Mouse (Mus musculus): ENCODE results near the gene Slc23a4. TPM values are rescaled to one million over a fixed set of nuclear protein-coding genes. Genes with fewer than 3 reads are reported as not detected.

Slc23a4 gene
- polyA plus RNA-seq, 1 experiment from 2014 or later = 0.43 TPM

GRCm38 (mm10) chr6:34913341-34914040 lies 74.7 kb downstream of the Slc23a4 start:
- no peak overlapping the region for H3K4me2 ChIP-seq (replicated peaks; ENCODE audit: low read depth, low read length)
- H3K9me3 ChIP-seq (ENCODE audit: low read length) = no peaks in the 10 kb centered on the region
- TF ChIP-seq CTCF (IDR thresholded peaks at IDR 0.05) (no peak), EP300 (IDR thresholded peaks at IDR 0.05) (no peak)
- H3K4me1 ChIP-seq (ENCODE audit: insufficient read depth, low read depth, low read length) = peaks cover 8% of the 10 kb centered on the region; the same call in 1 of the 2 replicates
- H3K36me3 ChIP-seq (ENCODE audit: insufficient read depth, low read length) = no peaks in the 10 kb centered on the region
- no peaks in the 10 kb centered on the region for H3K27me3 ChIP-seq (replicated peaks; ENCODE audit: insufficient read depth, low read length)
- no peak overlapping the region for H3K9ac ChIP-seq (replicated peaks; ENCODE audit: low read depth)
- H3K4me3 ChIP-seq (ENCODE audit: low read depth, low read length) = no peak overlapping the region
- 87% methylated on average over 13 of the region's 13 CpGs for WGBS
- H3K27ac ChIP-seq (ENCODE audit: low read length) = no peak overlapping the region
- DNase-seq (ENCODE audit: low spot score) (no peak), ATAC-seq (no peak)

GRCm38 (mm10) chr6:34910371-34911219 lies 77.6 kb downstream of the Slc23a4 start, which contains the start of gene Wdr91:
TSS of gene Wdr91 (minus strand) at chr6:34910876.
- peak within 1 kb of the TSS; percentile 52 for H3K9ac ChIP-seq (replicated peaks; ENCODE audit: low read depth)
- H3K9me3 ChIP-seq (ENCODE audit: low read length) = no peaks in the 10 kb centered on the region
- H3K27ac ChIP-seq (ENCODE audit: low read length) = peak within 1 kb of the TSS; percentile 89
- H3K4me2 ChIP-seq (replicated peaks; ENCODE audit: low read depth, low read length) = peak within 1 kb of the TSS; percentile 72
- peaks cover 12% of the 10 kb centered on the region; the same call in 1 of the 2 replicates for H3K4me1 ChIP-seq (ENCODE audit: insufficient read depth, low read depth, low read length)
- H3K36me3 ChIP-seq (ENCODE audit: insufficient read depth, low read length) = peaks cover under 1% of the 10 kb centered on the region; the same call in 1 of the 2 replicates
- H3K27me3 ChIP-seq (replicated peaks; ENCODE audit: insufficient read depth, low read length) = no peaks in the 10 kb centered on the region
- DNase-seq (ENCODE audit: low spot score) (peak; percentile 95), ATAC-seq (peak; percentile 96)
- peak; percentile 49; the same call in 1 of the 2 replicates for TF ChIP-seq CTCF (IDR thresholded peaks at IDR 0.05)
- no peak for TF ChIP-seq EP300 (IDR thresholded peaks at IDR 0.05)
- H3K4me3 ChIP-seq (ENCODE audit: low read depth, low read length) = peak within 1 kb of the TSS; percentile 79
- under 1% methylated on average over 49 of the region's 64 CpGs for WGBS

- peak overlapping the region; percentile 89 for H3K27ac ChIP-seq (ENCODE audit: low read length)
- peak overlapping the region; percentile 79 for H3K4me3 ChIP-seq (ENCODE audit: low read depth, low read length)
Measured at GRCm38 (mm10) chr6:34909631-34910345, 78.4 kb downstream of the Slc23a4 start.

GRCm38 (mm10) chr6:34907696-34908260 lies 80.4 kb downstream of the Slc23a4 start:
- no peak overlapping the region for H3K27ac ChIP-seq (ENCODE audit: low read length)
- DNase-seq (ENCODE audit: low spot score) (no peak), ATAC-seq (no peak)
- peaks cover 7% of the 10 kb centered on the region; the same call in 1 of the 2 replicates for H3K36me3 ChIP-seq (ENCODE audit: insufficient read depth, low read length)
- H3K4me1 ChIP-seq (ENCODE audit: insufficient read depth, low read depth, low read length) = peaks cover 17% of the 10 kb centered on the region; the same call in 1 of the 2 replicates
- H3K4me3 ChIP-seq (ENCODE audit: low read depth, low read length) = no peak overlapping the region
- 75% methylated on average over 18 of the region's 18 CpGs for WGBS
- no peaks in the 10 kb centered on the region for H3K9me3 ChIP-seq (ENCODE audit: low read length)
- no peaks in the 10 kb centered on the region for H3K27me3 ChIP-seq (replicated peaks; ENCODE audit: insufficient read depth, low read length)
- H3K4me2 ChIP-seq (replicated peaks; ENCODE audit: low read depth, low read length) = no peak overlapping the region
- no peak overlapping the region for H3K9ac ChIP-seq (replicated peaks; ENCODE audit: low read depth)
- TF ChIP-seq CTCF (IDR thresholded peaks at IDR 0.05) = no peak
- TF ChIP-seq EP300 (IDR thresholded peaks at IDR 0.05) = no peak

More at GRCm38 (mm10) chr6:34909631-34910345, 78.4 kb downstream of the Slc23a4 start:
- H3K9ac ChIP-seq (replicated peaks; ENCODE audit: low read depth) = peak overlapping the region; percentile 52
- H3K4me2 ChIP-seq (replicated peaks; ENCODE audit: low read depth, low read length) = peak overlapping the region; percentile 72
- ATAC-seq = no peak
- no peaks in the 10 kb centered on the region for H3K9me3 ChIP-seq (ENCODE audit: low read length)
- TF ChIP-seq EP300 (IDR thresholded peaks at IDR 0.05) = no peak
- no peak for TF ChIP-seq CTCF (IDR thresholded peaks at IDR 0.05)
- no peaks in the 10 kb centered on the region for H3K27me3 ChIP-seq (replicated peaks; ENCODE audit: insufficient read depth, low read length)
- WGBS = 33% methylated on average over 8 of the region's 8 CpGs
- DNase-seq (ENCODE audit: low spot score) = peak; percentile 38
- peaks cover 17% of the 10 kb centered on the region; the same call in 1 of the 2 replicates for H3K4me1 ChIP-seq (ENCODE audit: insufficient read depth, low read depth, low read length)
- peaks cover 7% of the 10 kb centered on the region; the same call in 1 of the 2 replicates for H3K36me3 ChIP-seq (ENCODE audit: insufficient read depth, low read length)

GRCm38 (mm10) chr6:34907121-34907614 lies 81.0 kb downstream of the Slc23a4 start:
- no peaks in the 10 kb centered on the region for H3K27me3 ChIP-seq (replicated peaks; ENCODE audit: insufficient read depth, low read length)
- H3K9me3 ChIP-seq (ENCODE audit: low read length) = no peaks in the 10 kb centered on the region
- 0 out of 2 replicates have a peak overlapping the region, but pooled peaks have one; percentile 9 for H3K27ac ChIP-seq (ENCODE audit: low read length)
- WGBS = 63% methylated on average over 2 of the region's 2 CpGs
- H3K4me2 ChIP-seq (replicated peaks; ENCODE audit: low read depth, low read length) = no peak overlapping the region
- TF ChIP-seq EP300 (IDR thresholded peaks at IDR 0.05) (no peak), CTCF (IDR thresholded peaks at IDR 0.05) (no peak)
- no peak overlapping the region for H3K4me3 ChIP-seq (ENCODE audit: low read depth, low read length)
- H3K36me3 ChIP-seq (ENCODE audit: insufficient read depth, low read length) = peaks cover 7% of the 10 kb centered on the region; the same call in 1 of the 2 replicates
- ATAC-seq = no peak
- H3K4me1 ChIP-seq (ENCODE audit: insufficient read depth, low read depth, low read length) = peaks cover 17% of the 10 kb centered on the region; the same call in 1 of the 2 replicates
- DNase-seq (ENCODE audit: low spot score) = no peak
- H3K9ac ChIP-seq (replicated peaks; ENCODE audit: low read depth) = no peak overlapping the region

Data from lung, postnatal 0 days (tissue).